Mouse (Mus musculus) urinary bladder, postnatal 25 days (tissue): ENCODE data around the gene Mybpc3.

Experiments
- DNase-seq: peaks from one replicate; pipeline ENCODE4 v3.0.0; 2022; ENCODE audit warnings: low spot score

Mybpc3 gene

DNA sequence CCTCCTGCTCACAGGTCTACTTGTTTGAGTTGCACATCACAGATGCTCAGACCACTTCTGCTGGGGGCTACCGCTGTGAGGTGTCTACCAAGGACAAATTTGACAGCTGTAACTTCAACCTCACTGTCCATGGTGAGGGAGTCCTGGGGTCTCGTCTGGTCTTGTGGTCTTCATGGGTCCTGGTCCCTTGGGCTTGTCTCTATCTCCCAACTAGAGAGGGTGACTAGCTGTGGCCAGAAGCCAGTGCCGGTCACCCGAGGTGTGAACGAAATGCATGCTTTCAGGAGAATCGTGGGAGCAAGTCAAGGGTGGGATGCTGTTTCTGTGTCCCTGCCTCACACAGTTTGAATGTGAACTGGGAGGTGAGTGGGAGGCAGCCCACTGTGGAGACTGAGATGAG lies 3.1 kb downstream of the Mybpc3 start:
- no peak for DNase-seq

GRCm38 (mm10) chr2:91121497-91121896 lies 3.6 kb downstream of the Mybpc3 start:
- no peak for DNase-seq

DNA sequence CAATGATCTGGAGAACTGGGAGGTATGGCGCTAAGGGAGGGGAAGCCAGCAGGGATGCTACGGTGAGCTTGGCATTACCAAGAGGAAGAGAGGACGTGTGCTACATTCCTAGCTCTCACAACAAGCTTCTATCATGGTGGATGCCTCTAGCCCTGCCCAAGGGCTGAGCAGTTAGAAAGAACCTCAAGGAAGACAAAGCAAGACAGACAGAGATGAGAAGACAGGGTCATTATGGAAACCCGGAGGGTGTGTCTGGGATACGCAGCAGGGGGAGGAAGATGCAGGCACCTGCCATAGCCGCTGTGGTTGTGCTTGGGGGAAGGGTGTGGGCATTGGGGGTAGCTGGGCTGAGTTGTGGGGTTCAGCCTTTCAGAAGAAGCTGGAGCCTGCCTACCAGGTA lies 5.6 kb downstream of the Mybpc3 start:
- no peak for DNase-seq

DNA sequence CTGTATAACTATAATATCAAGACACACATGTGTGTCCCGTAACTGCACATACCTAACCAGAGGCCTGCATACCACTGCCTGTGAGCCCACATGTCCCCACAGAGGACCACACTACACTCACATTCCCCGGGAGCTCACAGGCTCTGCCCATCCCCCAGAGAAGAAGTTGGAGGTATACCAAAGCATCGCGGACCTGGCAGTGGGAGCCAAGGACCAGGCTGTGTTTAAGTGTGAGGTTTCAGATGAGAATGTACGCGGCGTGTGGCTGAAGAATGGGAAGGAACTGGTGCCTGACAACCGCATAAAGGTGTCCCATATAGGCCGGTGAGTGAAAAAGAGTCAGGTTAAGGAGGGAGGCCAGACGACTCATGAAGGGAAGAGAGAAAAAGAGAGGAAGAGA lies 7.2 kb downstream of the Mybpc3 start:
- no peak for DNase-seq

DNA sequence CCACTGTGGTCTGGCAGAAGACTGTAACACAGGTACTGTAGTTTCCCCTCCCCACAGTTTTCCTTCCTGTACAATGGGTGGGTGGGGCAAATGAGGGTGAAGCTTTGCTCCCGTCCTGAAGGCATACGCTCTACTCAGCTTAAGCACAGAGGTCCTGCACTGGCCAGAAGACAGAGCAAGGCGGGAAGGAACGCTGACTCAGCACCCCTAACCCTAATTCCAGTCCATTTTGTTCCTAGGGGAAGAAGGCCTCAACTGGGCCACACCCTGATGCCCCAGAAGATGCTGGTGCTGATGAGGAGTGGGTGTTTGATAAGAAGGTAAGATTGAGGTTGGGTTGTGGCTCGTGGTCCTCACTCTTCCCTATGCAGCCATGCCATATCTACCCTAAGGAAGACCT lies 10.8 kb downstream of the Mybpc3 start:
- DNase-seq: no peak

- DNase-seq: no peak
Measured at GRCm38 (mm10) chr2:91130126-91130525, 12.2 kb downstream of the Mybpc3 start.

DNA sequence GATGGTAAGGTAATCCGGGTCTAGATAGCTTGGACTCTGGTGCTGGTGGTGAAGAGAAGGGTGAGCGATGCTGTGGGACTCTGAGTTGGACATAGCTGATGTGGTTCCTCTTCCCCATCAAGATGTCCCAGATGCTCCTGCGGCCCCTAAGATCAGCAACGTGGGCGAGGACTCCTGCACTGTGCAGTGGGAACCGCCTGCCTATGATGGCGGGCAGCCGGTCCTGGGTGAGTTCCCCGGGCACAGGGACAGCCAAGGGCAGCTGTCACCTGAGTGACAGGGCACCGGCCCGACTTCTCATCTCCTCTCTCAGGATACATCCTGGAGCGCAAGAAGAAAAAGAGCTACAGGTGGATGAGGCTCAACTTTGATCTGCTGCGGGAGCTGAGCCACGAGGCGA lies 13.3 kb downstream of the Mybpc3 start:
- DNase-seq: no peak

DNA sequence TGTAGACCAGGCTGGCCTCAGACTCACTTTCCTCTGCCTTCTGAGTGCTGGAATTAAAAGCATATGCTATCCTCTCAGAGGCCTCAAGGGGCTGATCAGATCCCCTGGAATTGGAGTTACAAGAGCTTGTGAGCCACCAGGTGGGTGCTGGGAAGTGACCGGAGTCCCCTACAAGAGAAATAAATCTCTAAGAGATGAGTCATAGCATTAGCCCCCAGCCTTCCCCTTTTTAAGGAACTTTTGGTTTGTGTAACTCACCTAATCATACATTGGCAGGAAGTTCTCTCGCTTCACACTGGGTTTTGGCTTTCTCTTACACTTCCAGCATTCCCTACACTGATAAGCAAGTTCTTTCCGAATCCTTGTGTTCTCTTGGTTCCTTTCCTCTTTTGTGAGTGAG lies 14.1 kb downstream of the Mybpc3 start:
- DNase-seq: no peak

DNA sequence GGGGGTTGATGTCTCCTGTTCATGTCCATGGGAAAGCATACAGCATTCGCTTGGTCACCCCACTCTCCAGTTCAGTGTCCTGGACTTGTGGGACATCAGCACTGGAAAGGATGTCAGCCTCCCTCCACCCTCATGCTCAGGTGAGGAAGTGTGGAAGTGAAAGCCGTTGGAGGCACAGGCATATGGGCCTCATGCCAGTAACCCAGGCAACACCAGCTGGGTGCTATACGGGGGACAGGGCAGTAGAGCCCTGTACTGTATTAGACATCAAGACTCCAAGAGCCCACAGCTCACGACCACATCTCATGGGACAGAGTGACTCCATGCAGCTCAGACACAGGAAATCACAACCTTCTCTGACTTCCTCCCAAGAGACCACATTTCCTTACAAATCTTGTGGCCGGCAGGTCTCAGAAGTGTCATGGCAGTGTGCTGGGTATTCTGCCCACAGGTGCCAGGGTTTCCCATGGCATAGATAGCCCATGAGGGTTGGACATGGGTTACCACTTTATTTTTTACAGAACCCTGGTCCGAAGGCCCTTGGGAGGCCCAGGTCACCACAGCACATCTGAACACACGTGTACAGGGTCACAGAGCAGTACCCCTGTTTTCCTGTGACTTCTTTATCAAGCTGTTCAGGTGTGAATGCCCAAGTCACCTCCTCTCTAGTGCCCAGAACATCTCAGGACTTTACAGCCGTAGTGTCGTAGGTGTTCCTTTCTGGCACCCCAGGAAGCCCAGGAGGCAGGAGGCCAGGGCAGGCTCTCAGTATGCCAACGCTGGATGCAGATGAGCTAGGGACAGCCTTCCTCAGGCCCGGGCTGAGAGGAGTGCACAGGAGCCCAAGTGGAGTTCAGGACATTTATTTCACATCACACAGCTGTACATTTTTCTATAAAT lies 18.8 kb downstream of the Mybpc3 start:
- no peak for DNase-seq

DNA sequence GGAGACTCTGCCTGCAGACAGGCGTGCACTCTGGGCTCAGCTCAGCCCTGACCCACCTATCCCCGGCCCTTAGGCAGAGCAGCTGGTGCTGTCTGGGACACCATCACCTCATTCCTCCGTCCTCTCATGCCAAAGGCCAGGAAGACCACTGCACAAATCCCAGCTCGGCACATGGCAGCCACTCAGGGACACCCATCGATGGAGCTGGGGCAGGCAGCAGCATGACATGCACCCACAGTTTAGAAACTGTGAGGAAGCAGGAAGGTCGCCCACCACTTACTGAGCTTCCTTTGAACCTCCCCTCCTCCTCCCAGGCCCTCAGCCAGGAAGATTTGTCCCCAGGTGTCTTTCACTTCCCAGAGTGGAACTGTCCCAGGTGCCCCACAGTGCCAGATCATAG lies 19.5 kb downstream of the Mybpc3 start:
- no peak for DNase-seq

DNA sequence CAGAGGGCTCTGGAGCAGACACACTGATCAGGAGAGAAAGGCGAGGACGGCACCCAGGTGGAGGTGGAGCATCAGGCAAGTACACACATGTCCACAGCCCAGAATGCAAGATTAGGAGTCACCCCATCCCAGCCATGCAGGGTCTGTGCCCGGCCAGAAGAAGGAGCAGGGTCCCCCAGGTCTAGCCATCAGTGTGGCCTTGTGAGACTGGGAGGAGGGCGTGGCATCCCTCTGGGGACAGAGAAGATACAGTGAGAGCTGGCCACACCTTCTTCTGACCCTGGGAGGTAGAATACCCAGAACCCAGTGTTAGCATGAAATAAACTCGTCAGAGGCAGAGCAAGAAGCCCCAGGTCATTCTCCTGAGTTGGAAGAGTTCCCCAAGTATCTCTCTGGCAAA lies 21.4 kb downstream of the Mybpc3 start:
- no peak for DNase-seq

- DNase-seq: no peak
Measured at GRCm38 (mm10) chr2:91139764-91140163, 21.8 kb downstream of the Mybpc3 start.

GRCm38 (mm10) chr2:91142920-91143319 lies 25.0 kb downstream of the Mybpc3 start:
- no peak for DNase-seq

DNA sequence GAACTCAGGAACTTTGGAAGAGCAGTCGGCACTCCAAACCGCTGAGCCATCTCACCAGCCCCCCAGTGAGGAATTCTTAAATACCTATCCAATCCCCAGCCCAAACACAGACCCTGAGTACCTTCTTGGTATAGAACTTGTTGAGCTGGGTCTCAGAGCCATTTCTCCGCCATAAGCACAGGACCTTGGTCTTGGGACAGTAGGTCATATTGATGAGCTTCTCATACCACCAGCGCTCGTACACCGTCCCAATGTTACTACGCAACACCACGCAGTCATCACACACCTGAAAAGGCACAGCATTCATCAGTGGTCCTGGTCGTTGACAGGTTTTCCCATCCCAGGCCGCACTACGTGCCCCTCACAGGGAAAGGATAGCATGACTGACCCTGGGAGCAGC lies 25.5 kb downstream of the Mybpc3 start:
- DNase-seq: no peak

DNA sequence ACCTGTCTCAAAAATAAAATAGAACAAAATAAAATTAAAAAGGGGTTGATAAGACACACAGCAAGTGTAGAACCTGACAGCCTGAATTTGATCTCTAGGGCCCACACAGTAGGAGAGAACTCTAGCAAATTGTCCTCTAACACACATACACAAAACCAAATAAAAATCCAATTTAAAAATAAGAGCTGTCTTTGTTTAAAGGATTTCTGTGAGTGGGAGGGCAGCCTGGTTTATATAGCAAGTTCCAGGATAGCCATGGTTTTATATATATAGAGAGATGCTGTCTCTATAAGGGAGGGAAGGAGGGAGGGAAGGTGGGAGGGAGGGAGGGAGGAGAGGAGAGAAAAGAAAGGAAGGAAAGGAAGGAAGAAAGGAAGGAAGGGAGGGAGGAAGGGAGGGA lies 30.2 kb downstream of the Mybpc3 start:
- DNase-seq: no peak

- DNase-seq: no peak
Measured at GRCm38 (mm10) chr2:91151331-91151730, 33.4 kb downstream of the Mybpc3 start.

DNA sequence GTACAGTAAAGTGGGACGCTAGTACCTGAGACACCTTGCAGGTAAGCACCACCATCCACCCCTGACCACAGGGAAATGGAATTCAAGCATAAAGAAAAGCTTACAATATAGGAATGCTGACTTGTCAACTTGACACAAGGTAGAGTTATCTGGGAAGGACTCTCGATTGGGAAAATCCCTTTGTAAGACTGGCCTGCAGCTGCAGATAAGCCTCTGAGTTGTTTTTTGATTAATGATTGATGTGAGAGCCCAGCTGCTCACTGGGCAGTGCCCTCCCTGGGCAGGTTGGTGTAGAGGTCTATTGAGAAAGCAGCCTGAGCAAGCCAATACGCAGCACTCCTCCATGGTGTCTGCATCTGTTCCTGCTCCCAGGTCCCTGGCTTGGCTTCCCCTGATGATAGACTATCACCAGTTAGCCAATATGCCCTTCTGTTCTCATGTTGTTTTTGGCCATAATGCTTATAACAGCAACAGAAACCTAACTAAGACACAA lies 35.0 kb downstream of the Mybpc3 start:
- DNase-seq: no peak

- no peak for DNase-seq
Measured at GRCm38 (mm10) chr2:91154091-91154490, 36.1 kb downstream of the Mybpc3 start.

DNA sequence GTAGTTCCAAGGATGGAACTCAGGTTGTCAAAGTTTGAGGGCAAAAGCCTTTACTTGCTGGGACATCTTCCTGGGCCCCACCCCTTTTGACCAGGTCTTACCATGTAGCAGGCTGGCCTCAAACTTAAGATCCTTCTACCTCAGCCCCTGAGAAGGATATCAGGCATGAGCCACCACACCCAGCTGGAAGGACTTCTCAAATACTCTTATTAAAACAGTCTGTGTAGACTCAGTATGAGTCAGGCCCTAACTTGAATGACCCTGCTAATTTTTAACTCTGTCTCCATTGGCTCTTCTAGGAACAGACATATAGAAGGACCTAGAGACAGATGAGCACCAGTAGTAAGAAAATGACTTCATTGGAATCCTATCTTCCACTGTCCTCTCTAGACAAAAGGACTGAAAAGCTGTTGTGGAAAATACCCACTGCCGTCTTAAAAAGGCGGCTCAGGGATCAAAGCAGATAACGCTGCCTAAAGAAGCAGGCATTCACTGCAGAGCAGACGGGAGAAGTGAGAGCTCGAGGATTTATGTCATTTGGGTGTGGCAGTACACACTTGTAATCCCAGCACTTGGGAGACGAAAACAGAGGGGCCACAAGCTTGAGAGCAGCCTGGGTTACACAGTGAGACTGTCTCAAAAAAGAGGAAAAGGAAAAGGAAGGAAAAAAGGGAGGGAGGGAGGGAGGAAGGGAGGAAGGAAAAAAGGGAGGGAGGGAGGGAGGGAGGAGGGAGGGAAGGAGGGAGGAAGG lies 39.2 kb downstream of the Mybpc3 start:
- no peak for DNase-seq

DNA sequence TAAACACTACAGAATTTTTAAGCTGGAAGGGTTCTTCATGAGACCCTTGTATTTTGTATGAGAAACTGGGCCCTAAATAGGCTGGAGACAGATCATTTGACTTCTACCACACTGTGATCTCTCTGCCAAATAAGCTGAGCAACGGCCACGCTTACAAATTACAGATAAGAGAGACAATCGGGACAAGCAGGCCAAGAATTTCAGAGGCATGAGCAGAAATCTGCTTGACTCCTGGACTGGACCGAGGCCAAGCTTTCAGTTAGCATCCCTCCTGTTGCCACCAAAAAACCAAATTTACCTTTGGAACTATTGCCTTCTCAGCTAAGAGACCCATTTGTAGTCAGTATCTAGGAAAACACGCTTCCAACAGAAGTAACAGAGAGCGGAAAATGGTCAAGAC lies 42.6 kb downstream of the Mybpc3 start:
- no peak for DNase-seq

DNA sequence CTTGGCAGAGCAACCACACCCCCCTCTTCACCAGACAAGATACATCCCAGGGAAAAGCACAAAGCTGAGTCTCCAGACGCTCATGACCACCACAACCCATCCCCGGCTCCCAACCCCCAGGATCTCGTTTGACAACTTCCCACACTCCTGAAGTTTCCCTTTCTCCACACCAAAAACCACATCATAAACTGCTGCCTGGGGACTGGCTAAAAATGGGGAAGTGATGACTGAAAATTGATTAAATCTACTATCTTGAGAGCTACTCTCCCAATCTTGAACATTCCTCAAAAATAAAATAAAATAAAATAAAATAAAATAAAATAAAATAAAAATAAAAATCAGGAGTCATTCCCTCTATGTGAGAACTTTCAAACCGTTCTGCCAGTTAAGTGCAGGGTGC lies 45.0 kb downstream of the Mybpc3 start:
- no peak for DNase-seq

GRCm38 (mm10) chr2:91163532-91163931 lies 45.6 kb downstream of the Mybpc3 start:
- no peak for DNase-seq

DNA sequence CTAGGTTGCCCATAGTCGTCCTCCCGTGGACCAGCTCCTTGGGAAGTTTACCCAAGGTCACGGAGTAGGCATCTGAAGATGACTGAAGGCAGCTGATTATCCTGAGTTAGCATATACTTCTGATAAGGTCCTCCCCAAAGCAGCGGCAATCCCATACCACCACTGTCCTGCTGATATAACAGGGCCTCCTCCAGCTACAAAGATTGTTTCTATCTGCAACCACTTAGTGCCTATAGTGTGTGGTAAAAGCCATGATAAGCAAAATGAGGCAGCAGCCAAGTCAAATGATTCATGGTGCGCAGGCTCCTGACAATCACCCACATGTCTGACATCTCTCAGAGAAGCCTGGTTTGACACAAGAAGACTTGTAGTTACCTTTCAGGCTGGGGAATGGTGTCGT lies 47.0 kb downstream of the Mybpc3 start:
- no peak for DNase-seq
